Mouse (Mus musculus): Measurements from ENCODE around the gene Arsk. TPM values are rescaled to one million over a fixed set of nuclear protein-coding genes. Genes with fewer than 3 reads are reported as not detected.
A peak's percentile ranks its signal among the peaks of the same experiment; 100 is the strongest.

Gene Arsk
- total RNA-seq (2017), result 16.3 and 20.1 TPM in 2 replicates

GRCm38 (mm10) chr13:76098493-76099303, at the start of gene Arsk, which contains the start of gene Ttc37:
Arsk (minus strand) TSS chr13:76098660.
Ttc37 (plus strand) TSS chr13:76098734.
- ATAC-seq (ENCODE audit: extremely low read depth, insufficient number of reproducible peaks, low FRiP score, poor library complexity, severe bottlenecking), result peak; percentile 98

DNA sequence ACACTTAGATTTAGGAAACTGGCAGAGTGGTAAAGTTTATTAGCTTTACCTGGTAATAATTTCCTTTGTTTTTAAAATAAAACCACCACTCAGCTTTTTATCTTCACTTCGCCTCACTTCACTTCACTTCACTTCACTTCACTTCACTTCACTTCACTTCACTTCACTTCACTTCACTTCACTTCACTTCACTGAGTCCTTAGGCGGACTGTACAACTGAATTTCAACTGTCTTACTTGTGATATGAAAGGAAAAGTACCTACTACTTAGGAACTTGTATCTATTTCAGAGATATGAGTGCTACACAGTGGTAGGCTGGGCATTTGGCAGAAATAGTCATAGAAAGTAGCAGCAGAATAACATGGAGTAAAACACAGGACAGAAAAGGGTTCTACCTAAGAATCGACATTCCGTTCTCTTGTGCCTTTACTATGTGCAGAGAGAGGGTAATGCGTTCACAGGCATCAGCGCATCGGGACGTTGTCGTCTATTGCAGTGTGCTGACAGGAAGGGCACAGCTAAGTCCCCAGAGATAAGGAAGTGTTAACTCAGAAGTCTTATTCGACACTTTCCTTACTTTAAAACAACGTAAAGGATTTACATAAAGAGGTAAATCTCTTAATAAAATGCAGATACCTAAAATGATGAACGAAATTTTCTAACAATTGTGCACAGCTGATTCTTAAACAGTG, 42.8 kb upstream of the Arsk start:
- ATAC-seq (ENCODE audit: extremely low read depth, insufficient number of reproducible peaks, low FRiP score, poor library complexity, severe bottlenecking), result no peak

- peak; percentile 53; the same call in 1 of the 2 replicates for ATAC-seq (ENCODE audit: extremely low read depth, insufficient number of reproducible peaks, low FRiP score, poor library complexity, severe bottlenecking)
These were observed 40.4 kb upstream of the Arsk start for GRCm38 (mm10) chr13:76138862-76139261.

DNA sequence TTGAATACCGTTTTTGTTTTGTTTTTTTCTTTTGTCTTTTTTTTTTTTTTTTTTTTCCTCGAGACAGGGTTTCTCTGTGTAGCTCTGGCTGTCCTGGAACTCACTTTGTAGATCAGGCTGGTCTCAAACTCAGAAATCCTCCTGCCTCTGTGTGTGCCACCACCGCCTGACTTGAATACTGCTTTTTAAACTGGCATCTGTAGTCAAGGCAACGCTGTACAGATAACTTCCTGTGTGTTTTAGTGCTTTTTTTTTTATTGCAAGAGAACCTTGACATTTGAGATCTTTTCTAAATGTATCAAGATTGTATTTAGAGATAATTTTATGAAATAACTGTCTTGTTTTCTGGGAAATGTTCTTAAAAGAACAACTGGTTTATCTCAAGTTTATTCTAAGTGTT, 34.0 kb upstream of the Arsk start:
- no peak for ATAC-seq (ENCODE audit: extremely low read depth, insufficient number of reproducible peaks, low FRiP score, poor library complexity, severe bottlenecking)

DNA sequence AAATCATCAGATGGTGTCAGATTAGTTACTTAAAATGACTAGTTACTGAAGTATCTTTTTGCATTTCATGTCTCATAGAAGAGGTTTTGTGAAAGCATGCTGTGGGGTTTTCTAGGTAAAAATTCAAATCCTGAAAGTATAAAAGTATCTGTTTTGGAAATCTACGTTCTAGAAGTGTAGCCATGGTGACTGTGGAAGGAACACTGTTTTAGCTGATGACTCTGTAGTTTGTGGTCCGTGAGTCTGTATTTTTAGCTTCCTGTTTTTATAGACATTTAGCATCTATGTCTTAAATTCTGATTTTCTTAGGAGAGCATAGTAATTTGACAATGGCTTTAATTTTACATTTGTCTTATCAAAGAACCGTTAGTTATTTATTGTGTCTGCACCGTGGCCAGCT, 30.3 kb upstream of the Arsk start:
- no peak for ATAC-seq (ENCODE audit: extremely low read depth, insufficient number of reproducible peaks, low FRiP score, poor library complexity, severe bottlenecking)

DNA sequence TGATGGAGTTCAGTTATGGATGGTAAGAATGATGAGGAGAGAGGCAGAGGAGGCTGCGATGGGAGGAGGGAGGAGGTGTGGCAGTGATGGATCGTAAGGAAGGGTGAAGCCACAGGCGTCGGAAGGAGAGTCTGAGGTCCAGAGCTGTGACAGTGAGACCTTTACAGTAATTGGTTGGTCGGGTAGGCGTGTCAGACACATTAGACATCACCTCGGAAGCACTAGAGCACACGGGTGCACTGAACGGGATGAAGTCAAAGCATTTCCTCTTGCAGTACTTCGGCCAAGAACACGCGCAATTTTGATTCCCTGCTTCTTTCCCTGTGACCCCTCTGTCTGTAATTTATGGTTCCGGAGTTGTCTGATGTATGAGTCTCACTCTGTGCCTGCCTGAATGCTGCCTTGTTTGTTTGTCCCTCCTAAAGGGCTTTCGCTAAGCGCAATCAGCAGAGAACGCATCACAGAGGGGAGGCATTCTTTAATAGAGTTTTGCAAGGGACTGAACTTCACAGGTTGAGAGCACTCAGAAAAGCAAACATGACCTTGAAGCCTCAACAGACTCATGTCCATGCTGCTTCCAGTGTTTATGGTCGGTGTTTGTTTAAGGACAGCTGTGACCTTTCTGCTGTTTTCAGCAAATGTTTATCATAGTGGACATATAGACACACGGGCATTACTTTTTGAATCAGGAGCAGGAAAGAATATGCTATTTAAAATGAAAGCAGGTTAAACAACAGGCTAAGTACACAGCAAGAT, 10.8 kb upstream of the Arsk start:
- no peak for ATAC-seq (ENCODE audit: extremely low read depth, insufficient number of reproducible peaks, low FRiP score, poor library complexity, severe bottlenecking)

- ATAC-seq (ENCODE audit: extremely low read depth, insufficient number of reproducible peaks, low FRiP score, poor library complexity, severe bottlenecking), result no peak
These were observed 3.5 kb upstream of the Arsk start for GRCm38 (mm10) chr13:76101989-76102388.

GRCm38 (mm10) chr13:76098116-76098492, 356 bp downstream of the Arsk start:
- ATAC-seq (ENCODE audit: extremely low read depth, insufficient number of reproducible peaks, low FRiP score, poor library complexity, severe bottlenecking), result no peak; the same call in 1 of the 2 replicates

DNA sequence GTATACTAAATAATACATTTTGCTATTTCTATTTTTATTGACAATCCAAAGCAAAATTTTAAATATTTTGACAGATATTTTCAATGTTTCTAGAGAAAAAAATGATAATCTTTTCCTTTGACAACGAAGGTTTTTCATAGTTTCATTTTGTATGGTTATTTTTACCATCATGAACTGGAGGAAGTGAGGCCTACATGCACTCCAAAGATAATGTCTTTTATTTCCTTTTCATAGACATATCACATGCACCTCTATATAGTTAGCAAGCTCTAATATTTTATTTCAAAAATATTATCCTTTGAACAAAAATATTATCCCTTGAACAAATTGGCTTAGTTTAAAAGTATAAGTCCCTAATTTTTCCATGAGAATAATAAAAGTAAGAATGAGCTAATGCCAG, 24.1 kb downstream of the Arsk start:
- no peak for ATAC-seq (ENCODE audit: extremely low read depth, insufficient number of reproducible peaks, low FRiP score, poor library complexity, severe bottlenecking)

DNA sequence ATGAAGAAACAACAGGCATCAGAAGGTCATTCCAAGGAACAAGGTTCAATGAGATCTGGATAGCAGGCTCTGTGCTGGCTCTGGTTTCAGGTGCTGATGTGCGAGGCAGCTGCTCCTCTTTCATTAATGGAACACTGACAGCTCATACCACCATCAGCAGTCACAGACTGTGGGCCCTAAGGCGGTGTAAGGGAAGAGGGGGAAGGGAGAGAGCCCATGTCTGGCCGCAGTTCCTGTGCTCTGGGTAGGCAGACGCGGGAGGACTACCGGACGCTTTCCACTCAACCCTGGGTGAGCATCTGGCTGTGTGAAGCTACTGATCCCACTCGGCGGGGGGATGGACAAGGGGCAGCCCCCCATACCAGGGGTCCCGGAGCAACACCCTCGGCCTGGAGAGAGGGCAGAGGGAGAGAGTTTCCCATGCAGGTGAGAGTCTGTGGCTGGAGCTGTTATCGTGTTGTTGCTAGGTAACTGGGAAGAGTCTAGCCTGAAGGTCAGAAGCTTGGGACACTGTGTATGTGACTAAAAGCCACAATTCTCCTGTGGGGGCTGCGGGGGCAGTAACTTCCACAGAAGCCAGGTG, 34.0 kb downstream of the Arsk start:
- ATAC-seq (ENCODE audit: extremely low read depth, insufficient number of reproducible peaks, low FRiP score, poor library complexity, severe bottlenecking), result no peak

DNA sequence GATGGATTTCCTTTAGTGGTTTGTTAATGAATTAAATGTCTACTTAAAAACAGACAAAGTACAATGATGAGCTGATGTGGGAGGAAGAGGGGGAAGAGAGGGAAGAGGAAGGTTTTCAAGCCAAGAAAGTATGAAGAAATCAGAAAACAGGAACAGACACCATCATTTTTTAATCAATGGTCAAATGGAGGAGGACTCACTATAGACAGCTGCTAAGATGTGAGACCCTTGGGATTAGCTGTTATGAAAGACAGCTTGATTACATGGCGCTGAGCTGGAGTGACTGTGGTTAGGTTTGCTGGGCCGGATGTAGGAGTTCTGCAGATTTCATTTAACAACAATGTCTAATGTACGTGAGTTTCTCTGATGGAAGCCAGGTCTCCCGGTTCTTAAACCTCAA, 34.9 kb downstream of the Arsk start:
- ATAC-seq (ENCODE audit: extremely low read depth, insufficient number of reproducible peaks, low FRiP score, poor library complexity, severe bottlenecking), result no peak

- no peak for ATAC-seq (ENCODE audit: extremely low read depth, insufficient number of reproducible peaks, low FRiP score, poor library complexity, severe bottlenecking)
These were observed 35.9 kb downstream of the Arsk start for GRCm38 (mm10) chr13:76062569-76062968.

GRCm38 (mm10) chr13:76062126-76062525, 36.3 kb downstream of the Arsk start:
- ATAC-seq (ENCODE audit: extremely low read depth, insufficient number of reproducible peaks, low FRiP score, poor library complexity, severe bottlenecking), result no peak

DNA sequence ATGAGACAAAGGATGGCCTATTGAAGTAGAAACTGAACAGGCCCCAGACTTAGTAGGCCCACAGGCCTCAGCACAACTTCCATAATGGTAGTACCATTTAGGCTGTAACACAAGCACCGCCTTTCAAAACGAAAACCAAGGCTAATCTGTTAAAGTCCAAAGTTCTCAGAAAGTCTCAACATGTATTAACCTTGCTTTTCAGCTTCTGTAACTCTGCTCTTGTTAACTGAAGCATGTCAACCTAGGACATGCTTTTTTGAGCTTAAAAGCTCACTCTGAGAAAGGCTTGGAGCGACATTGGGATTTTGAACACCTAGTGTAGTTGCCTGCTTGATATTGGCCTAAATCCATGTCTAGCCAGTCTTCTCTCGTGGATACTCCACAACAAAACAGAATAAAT, 38.9 kb downstream of the Arsk start:
- no peak for ATAC-seq (ENCODE audit: extremely low read depth, insufficient number of reproducible peaks, low FRiP score, poor library complexity, severe bottlenecking)

GRCm38 (mm10) chr13:76057267-76058069, 41.0 kb downstream of the Arsk start:
- no peak for ATAC-seq (ENCODE audit: extremely low read depth, insufficient number of reproducible peaks, low FRiP score, poor library complexity, severe bottlenecking)

DNA sequence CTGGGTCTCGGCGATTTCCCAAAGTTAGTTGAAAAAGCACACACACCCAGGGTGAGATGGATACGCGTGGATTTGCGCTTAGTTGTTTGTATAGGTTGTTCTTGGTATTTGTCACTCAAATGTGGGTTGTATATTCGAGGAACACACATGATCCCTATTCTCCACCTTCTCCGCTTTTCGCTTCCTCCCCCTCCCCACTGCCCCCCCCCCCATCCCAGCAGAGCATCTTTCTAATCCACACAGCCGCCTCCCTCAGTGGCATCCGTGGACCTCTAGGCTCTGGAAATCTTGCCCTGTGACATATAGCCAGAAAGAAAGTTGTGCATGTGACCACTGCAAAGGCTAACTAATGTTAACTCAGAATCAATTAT, 41.6 kb downstream of the Arsk start, which contains the start of gene Gpr150:
Gpr150 (minus strand) TSS at position 101 of the 371 bp plus-strand sequence.
- ATAC-seq (ENCODE audit: extremely low read depth, insufficient number of reproducible peaks, low FRiP score, poor library complexity, severe bottlenecking), result no peak

DNA sequence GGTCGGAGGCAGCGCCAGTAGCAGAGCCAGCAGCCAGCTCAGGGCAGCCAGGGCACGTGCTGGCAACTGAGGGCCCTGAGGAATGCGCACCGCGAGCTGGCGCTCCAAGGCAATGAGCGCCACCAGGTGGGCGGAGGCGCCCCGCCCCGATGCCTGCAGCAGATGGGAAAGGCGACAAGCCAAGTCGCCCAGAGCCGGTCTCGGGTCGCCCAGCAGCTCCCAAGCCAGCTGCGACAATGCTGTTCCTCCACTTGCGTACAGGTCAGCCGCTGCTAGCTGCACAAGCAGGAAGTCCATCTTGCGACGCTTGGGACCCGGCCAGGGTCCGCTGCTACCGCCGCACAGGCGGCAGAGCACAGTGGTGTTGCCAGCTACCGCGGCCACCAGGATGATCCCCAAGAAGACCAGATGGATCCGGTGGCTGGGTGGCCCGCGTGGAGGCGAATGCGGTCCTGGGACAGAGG, 42.2 kb downstream of the Arsk start:
- peak; percentile 65 for ATAC-seq (ENCODE audit: extremely low read depth, insufficient number of reproducible peaks, low FRiP score, poor library complexity, severe bottlenecking)

Measured in neutrophil, adult 5-6 weeks (primary cell).